Mouse (Mus musculus): ENCODE data around the gene Hdac7. TPM values are rescaled to one million over a fixed set of nuclear protein-coding genes. Genes with fewer than 3 reads are reported as not detected.
A peak's percentile ranks its signal among the peaks of the same experiment; 100 is the strongest.

Hdac7 gene
- total and polyA plus RNA-seq, 3 experiments = 3.9 to 117 (median 20.4) TPM

DNA sequence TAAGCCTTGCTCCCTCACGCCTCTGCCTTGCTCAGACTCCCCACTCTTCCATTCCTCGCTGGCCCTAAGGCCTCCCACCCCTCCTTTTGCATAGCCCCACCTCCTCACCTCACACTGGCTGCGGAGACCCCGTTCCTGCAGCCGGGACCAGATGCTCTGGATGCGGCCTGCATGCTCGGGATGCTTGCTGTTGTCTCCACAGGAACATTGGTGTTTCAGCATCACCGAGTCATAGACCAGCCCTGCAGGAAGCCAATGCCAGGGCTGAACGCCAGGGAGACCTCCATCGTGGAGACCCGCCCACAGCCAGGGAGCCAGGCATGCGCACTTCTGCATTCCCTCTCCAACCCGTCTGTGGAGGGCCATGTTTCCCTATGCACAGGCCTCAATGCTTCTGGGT is 41.7 kb downstream of the Hdac7 start:
- H3K9me3 ChIP-seq (replicated peaks) = no peaks in the 10 kb centered on the region
- no peak overlapping the region for H3K4me3 ChIP-seq (ENCODE audit: low read depth, low read length)
- peaks cover 42% of the 10 kb centered on the region for H3K4me1 ChIP-seq (ENCODE audit: insufficient read depth, low read depth, low read length)
- peaks cover 89% of the 10 kb centered on the region for H3K36me3 ChIP-seq (replicated peaks)
- TF ChIP-seq TAL1 (conservative IDR thresholded peaks at IDR 0.05; ENCODE audit: low read depth, low read length) (no peak), CTCF (IDR thresholded peaks at IDR 0.05; ENCODE audit: low read depth, low read length) (no peak), POLR2AphosphoS5 (IDR thresholded peaks at IDR 0.05; ENCODE audit: insufficient replicate concordance, low read depth, low read length) (no peak), GATA2 (IDR thresholded peaks at IDR 0.05; ENCODE audit: borderline replicate concordance, low read depth, low read length) (no peak)
- DNase-seq (ENCODE audit: low spot score) = no peak
- H3K27me3 ChIP-seq (ENCODE audit: insufficient read depth, low read length) = no peaks in the 10 kb centered on the region; the same call in 1 of the 2 replicates
- no peak for ATAC-seq (ENCODE audit: extremely low read depth, insufficient number of reproducible peaks, low FRiP score, poor library complexity, severe bottlenecking)

DNA sequence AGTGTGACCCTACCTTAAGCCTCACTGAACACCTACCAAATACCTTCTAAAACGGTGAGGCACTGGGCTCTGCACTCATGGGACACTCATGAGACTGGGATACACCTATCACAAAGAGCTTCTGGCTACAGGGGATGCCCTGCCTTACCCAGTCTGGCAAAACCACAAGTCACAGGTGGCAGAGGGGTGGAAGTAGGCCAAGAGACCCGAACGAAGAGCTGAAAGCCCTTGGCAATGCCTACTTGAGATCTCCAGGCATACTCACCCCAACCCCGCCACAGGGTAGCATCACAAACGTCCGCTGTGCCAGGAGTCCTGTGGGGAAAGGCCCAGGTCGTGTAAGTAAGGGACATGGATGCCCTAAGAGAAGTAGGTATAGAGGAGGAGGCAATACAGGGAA is 42.5 kb downstream of the Hdac7 start:
- H3K4me1 ChIP-seq (ENCODE audit: insufficient read depth, low read depth, low read length) = peaks cover 44% of the 10 kb centered on the region
- DNase-seq (ENCODE audit: low spot score) = no peak
- TF ChIP-seq CTCF (IDR thresholded peaks at IDR 0.05; ENCODE audit: low read depth, low read length) (no peak), GATA1 (IDR thresholded peaks at IDR 0.05; ENCODE audit: borderline replicate concordance, low read length) (no peak), POLR2AphosphoS5 (IDR thresholded peaks at IDR 0.05; ENCODE audit: insufficient replicate concordance, low read depth, low read length) (no peak), GATA2 (IDR thresholded peaks at IDR 0.05; ENCODE audit: borderline replicate concordance, low read depth, low read length) (no peak), TAL1 (conservative IDR thresholded peaks at IDR 0.05; ENCODE audit: low read depth, low read length) (no peak)

DNA sequence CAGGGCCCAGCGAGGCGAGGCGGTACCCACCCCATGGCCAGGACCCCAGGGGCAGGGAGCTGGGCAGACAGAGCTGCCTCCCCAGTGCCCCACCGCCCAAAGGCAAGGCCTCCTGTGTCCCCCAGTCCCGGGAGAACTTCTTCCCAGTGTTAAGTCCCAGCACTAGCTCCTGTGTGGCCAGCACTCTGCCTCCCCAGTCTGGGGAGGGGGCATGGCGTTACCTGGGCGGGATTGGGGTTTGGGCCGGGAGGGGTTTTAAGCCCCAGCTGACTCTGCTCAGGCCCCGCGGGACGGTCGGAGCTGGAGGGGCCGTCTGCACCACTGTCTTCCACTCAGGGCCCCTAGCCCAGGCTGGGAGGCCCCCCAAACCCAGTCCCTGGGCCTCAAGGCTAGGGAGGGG is 43.4 kb downstream of the Hdac7 start:
- no peak overlapping the region for H3K4me3 ChIP-seq (ENCODE audit: low read depth, low read length)
- no peak for ATAC-seq (ENCODE audit: extremely low read depth, insufficient number of reproducible peaks, low FRiP score, poor library complexity, severe bottlenecking)
- H3K4me1 ChIP-seq (ENCODE audit: insufficient read depth, low read depth, low read length) = peaks cover 51% of the 10 kb centered on the region
- no peaks in the 10 kb centered on the region; the same call in 1 of the 2 replicates for H3K27me3 ChIP-seq (ENCODE audit: insufficient read depth, low read length)
- no peaks in the 10 kb centered on the region for H3K9me3 ChIP-seq (replicated peaks)
- DNase-seq (ENCODE audit: low spot score) = no peak
- H3K36me3 ChIP-seq (replicated peaks) = peaks cover 89% of the 10 kb centered on the region
- TF ChIP-seq CTCF (IDR thresholded peaks at IDR 0.05; ENCODE audit: low read depth, low read length) (no peak), POLR2AphosphoS5 (IDR thresholded peaks at IDR 0.05; ENCODE audit: insufficient replicate concordance, low read depth, low read length) (no peak), GATA1 (IDR thresholded peaks at IDR 0.05; ENCODE audit: borderline replicate concordance, low read length) (no peak), GATA2 (IDR thresholded peaks at IDR 0.05; ENCODE audit: borderline replicate concordance, low read depth, low read length) (no peak), TAL1 (conservative IDR thresholded peaks at IDR 0.05; ENCODE audit: low read depth, low read length) (no peak)

More for the DNA sequence above, 42.5 kb downstream of the Hdac7 start:
- peaks cover 89% of the 10 kb centered on the region for H3K36me3 ChIP-seq (replicated peaks)
- H3K9me3 ChIP-seq (replicated peaks) = no peaks in the 10 kb centered on the region
- no peak overlapping the region for H3K4me3 ChIP-seq (ENCODE audit: low read depth, low read length)
- H3K27me3 ChIP-seq (ENCODE audit: insufficient read depth, low read length) = no peaks in the 10 kb centered on the region; the same call in 1 of the 2 replicates
- ATAC-seq (ENCODE audit: extremely low read depth, insufficient number of reproducible peaks, low FRiP score, poor library complexity, severe bottlenecking) = no peak

DNA sequence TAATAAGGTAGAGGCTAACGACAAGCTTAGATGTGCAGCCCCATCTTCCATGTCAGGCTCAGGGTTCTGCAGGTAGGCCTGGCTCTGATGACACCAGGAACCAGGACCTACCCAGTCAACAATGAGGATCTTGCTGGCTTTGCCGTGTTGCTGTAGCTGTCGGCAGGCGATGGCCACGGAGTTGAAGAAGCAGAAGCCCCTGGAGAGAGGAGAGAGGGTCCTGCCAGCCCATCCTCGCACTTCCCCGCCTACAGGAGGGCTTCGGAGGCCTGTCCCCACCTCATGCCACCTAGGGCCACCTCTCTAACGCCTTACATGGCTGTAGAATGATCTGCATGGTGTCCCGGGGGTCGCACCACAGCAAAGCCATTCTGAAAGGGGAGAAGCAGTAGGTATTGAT is 44.9 kb downstream of the Hdac7 start:
- Histone ChIP-seq H3K4me1 (ENCODE audit: insufficient read depth, low read depth, low read length) (peaks cover 53% of the 10 kb centered on the region), H3K9me3 (replicated peaks) (no peaks in the 10 kb centered on the region), H3K27me3 (ENCODE audit: insufficient read depth, low read length) (no peaks in the 10 kb centered on the region; the same call in 1 of the 2 replicates), H3K36me3 (replicated peaks) (peaks cover 92% of the 10 kb centered on the region), H3K4me3 (ENCODE audit: low read depth, low read length) (no peak overlapping the region)
- TF ChIP-seq POLR2AphosphoS5 (IDR thresholded peaks at IDR 0.05; ENCODE audit: insufficient replicate concordance, low read depth, low read length) (no peak), TAL1 (conservative IDR thresholded peaks at IDR 0.05; ENCODE audit: low read depth, low read length) (no peak), GATA1 (IDR thresholded peaks at IDR 0.05; ENCODE audit: borderline replicate concordance, low read length) (no peak), CTCF (IDR thresholded peaks at IDR 0.05; ENCODE audit: low read depth, low read length) (no peak), GATA2 (IDR thresholded peaks at IDR 0.05; ENCODE audit: borderline replicate concordance, low read depth, low read length) (no peak)
- DNase-seq (ENCODE audit: low spot score) (no peak), ATAC-seq (ENCODE audit: extremely low read depth, insufficient number of reproducible peaks, low FRiP score, poor library complexity, severe bottlenecking) (no peak)

DNA sequence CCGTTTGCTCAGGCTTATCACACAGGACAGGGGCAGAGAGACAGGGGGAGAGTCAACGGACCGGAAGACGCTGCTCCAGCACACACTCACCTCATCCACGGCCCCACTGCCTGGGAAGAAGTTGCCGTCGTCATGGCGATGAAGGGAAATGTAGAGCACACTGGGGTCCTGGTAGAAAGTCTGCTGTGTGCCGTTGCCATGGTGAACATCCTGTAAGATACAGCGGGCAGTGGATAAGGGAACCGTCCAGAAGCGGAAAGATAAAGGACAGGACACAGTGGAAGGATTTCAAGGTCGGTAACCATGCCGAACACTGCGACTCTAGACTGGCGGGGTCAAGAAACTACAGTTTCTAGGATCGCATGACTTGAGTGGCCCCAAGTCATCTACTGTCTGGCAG is 46.2 kb downstream of the Hdac7 start:
- peak; percentile 31; the same call in 1 of the 2 replicates for ATAC-seq (ENCODE audit: extremely low read depth, insufficient number of reproducible peaks, low FRiP score, poor library complexity, severe bottlenecking)
- H3K9me3 ChIP-seq (replicated peaks) = no peaks in the 10 kb centered on the region
- TF ChIP-seq CTCF (IDR thresholded peaks at IDR 0.05; ENCODE audit: low read depth, low read length) (no peak), TAL1 (conservative IDR thresholded peaks at IDR 0.05; ENCODE audit: low read depth, low read length) (no peak), GATA1 (IDR thresholded peaks at IDR 0.05; ENCODE audit: borderline replicate concordance, low read length) (no peak), POLR2AphosphoS5 (IDR thresholded peaks at IDR 0.05; ENCODE audit: insufficient replicate concordance, low read depth, low read length) (no peak), GATA2 (IDR thresholded peaks at IDR 0.05; ENCODE audit: borderline replicate concordance, low read depth, low read length) (no peak)
- peaks cover 100% of the 10 kb centered on the region for H3K36me3 ChIP-seq (replicated peaks)
- H3K4me3 ChIP-seq (ENCODE audit: low read depth, low read length) = no peak overlapping the region
- DNase-seq (ENCODE audit: low spot score) = no peak
- peaks cover 65% of the 10 kb centered on the region for H3K4me1 ChIP-seq (ENCODE audit: insufficient read depth, low read depth, low read length)
- no peaks in the 10 kb centered on the region; the same call in 1 of the 2 replicates for H3K27me3 ChIP-seq (ENCODE audit: insufficient read depth, low read length)

DNA sequence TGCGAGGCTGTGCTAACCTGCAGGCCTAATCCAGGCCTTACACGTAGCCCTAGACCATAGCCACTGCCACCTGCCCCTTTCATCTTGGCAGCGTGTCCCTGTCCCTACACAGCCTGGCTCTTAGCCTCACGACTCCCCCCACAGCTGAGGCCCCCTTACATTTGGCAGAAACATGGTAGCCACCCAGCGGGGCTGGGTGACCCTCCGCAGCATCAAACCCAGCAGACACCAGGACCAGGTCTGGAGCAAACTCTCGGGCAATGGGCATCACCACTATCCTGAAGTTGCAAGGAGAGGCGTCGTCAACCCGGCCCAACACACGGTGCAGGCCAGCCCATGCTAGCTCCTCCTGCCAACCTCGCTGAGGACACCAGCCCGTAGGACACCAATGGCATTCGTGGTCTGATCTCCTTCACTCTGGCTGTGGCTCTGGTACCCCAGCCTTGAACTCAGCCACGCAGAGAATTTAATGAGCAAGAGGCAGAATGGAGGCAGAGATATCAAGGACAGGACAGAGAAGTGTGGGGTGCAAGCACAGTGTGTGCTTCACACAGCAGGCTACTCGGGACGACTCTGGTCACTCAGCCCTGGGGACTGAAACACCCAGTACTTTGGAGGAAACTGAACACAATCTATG is 47.5 kb downstream of the Hdac7 start:
- peaks cover 100% of the 10 kb centered on the region for H3K36me3 ChIP-seq (replicated peaks)
- ATAC-seq (ENCODE audit: extremely low read depth, insufficient number of reproducible peaks, low FRiP score, poor library complexity, severe bottlenecking) = no peak

More for the DNA sequence above, 47.5 kb downstream of the Hdac7 start:
- Histone ChIP-seq H3K4me1 (ENCODE audit: insufficient read depth, low read depth, low read length) (peaks cover 67% of the 10 kb centered on the region), H3K9me3 (replicated peaks) (no peaks in the 10 kb centered on the region), H3K27me3 (ENCODE audit: insufficient read depth, low read length) (no peaks in the 10 kb centered on the region; the same call in 1 of the 2 replicates), H3K4me3 (ENCODE audit: low read depth, low read length) (no peak overlapping the region)
- no peak for TF ChIP-seq POLR2AphosphoS5 (IDR thresholded peaks at IDR 0.05; ENCODE audit: insufficient replicate concordance, low read depth, low read length)
- no peak for TF ChIP-seq TAL1 (conservative IDR thresholded peaks at IDR 0.05; ENCODE audit: low read depth, low read length)
- TF ChIP-seq GATA1 (IDR thresholded peaks at IDR 0.05; ENCODE audit: borderline replicate concordance, low read length) = no peak
- no peak for TF ChIP-seq CTCF (IDR thresholded peaks at IDR 0.05; ENCODE audit: low read depth, low read length)
- TF ChIP-seq GATA2 (IDR thresholded peaks at IDR 0.05; ENCODE audit: borderline replicate concordance, low read depth, low read length) = no peak
- no peak for DNase-seq (ENCODE audit: low spot score)
